Mouse (Mus musculus) layer of hippocampus, postnatal 25 days (tissue): Measurements from ENCODE around the gene Maneal. TPM values are rescaled to one million over a fixed set of nuclear protein-coding genes. Genes with fewer than 3 reads are reported as not detected.

Experiments used
- total RNA-seq, 2 experiments: library from RNA; stranded (reverse); gene quantifications; 2 replicates each; pipeline ENCODE4 v1.2.3; 2021

Gene Maneal
- total RNA-seq, 2 experiments from 2014 or later = 50.0 to 53.1 TPM

Other genes with a start within 250 kb of the Maneal start
- 10 to 100 TPM; 46.3 to 49.8 TPM for gene Pou3f1, start 205.4 kb downstream of the Maneal start, total RNA-seq
- 10 to 100 TPM; 15.1 to 16.6 TPM for gene Utp11, start 168.6 kb downstream of the Maneal start, total RNA-seq
- 1 to 10 TPM; 2.3 to 2.8 TPM for gene Fhl3, start 161.5 kb downstream of the Maneal start, total RNA-seq
- 10 to 100 TPM; 34.6 to 34.8 TPM for gene Sf3a3, start 147.4 kb downstream of the Maneal start, total RNA-seq
- 10 to 100 TPM; 34.6 to 51.5 TPM for gene Inpp5b, start 120.3 kb downstream of the Maneal start, total RNA-seq
- 10 to 100 TPM; 26.4 to 28.8 TPM for gene Mtf1, start 60.1 kb downstream of the Maneal start, total RNA-seq
- gene Yrdc, start 11.5 kb downstream of the Maneal start, total RNA-seq = 10 to 100 TPM; 31.6 to 32.3 TPM
- 100 to 1,000 TPM in 1 of 2 experiments, 10 to 100 TPM in 1; 88.5 to 105 TPM for gene 1110065P20Rik, start 11.0 kb downstream of the Maneal start, total RNA-seq
- gene Epha10, start 18.7 kb upstream of the Maneal start, total RNA-seq = 10 to 100 TPM; 25.8 to 30.6 TPM
- gene 9930104L06Rik, start 74.9 kb upstream of the Maneal start, total RNA-seq = 10 to 100 TPM; 20.1 to 20.4 TPM
- 1 to 10 TPM; 2.2 to 2.6 TPM for gene Cdca8, start 77.1 kb upstream of the Maneal start, total RNA-seq
- gene Rspo1, start 124.3 kb upstream of the Maneal start, total RNA-seq = 1 to 10 TPM; 7.4 to 7.9 TPM
- gene Gnl2, start 154.4 kb upstream of the Maneal start, total RNA-seq = 10 to 100 TPM; 54.3 to 66.8 TPM
- gene Dnali1, start 203.5 kb upstream of the Maneal start, total RNA-seq = under 1 TPM; 0.37 to 0.73 TPM
- gene Snip1, start 204.5 kb upstream of the Maneal start, total RNA-seq = 10 to 100 TPM; 13.8 to 16.3 TPM
- gene Meaf6, start 223.0 kb upstream of the Maneal start, total RNA-seq = 100 to 1,000 TPM; 116 to 120 TPM